Mouse (Mus musculus): ENCODE measurements around the gene Rab37. TPM values are rescaled to one million over a fixed set of nuclear protein-coding genes. Genes with fewer than 3 reads are reported as not detected.

Rab37 gene
- polyA plus RNA-seq, 1 experiment from 2014 or later = 1.4 TPM

DNA sequence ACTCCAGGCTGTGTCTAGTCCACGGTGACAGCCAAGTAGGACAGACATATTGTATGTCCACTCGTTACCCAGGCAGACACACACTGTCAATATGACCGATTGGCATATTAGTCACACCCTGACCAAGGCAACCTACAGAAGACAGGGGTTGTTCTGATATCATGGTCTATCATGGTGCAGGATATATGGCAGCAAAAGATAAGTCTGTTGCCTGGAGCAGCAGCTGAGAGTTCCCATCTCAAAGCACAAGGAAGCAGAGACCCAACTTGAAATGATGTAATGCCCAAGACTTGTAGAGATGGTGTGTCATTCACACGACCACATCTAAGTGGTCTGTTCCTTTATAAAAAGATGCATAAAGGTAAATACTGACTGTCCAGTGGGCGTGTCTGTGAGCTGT is 12.6 kb upstream of the Rab37 start:
- no peaks in the 10 kb centered on the region for H3K4me1 ChIP-seq (ENCODE audit: control insufficient read depth, insufficient read depth, low read length)
- no peaks in the 10 kb centered on the region for H3K9me3 ChIP-seq (replicated peaks; ENCODE audit: control insufficient read depth, low read length)
- H3K9ac ChIP-seq (replicated peaks; ENCODE audit: low read length) = no peak overlapping the region
- WGBS = 84% methylated on average over 5 of the region's 5 CpGs
- H3K27ac ChIP-seq (replicated peaks; ENCODE audit: low read depth, low read length) = no peak overlapping the region
- H3K27me3 ChIP-seq (ENCODE audit: control insufficient read depth, insufficient read depth, low read length) = no peaks in the 10 kb centered on the region
- DNase-seq (ENCODE audit: low spot score) (no peak), ATAC-seq (replicated peaks; ENCODE audit: insufficient number of reproducible peaks, low FRiP score, low TSS enrichment, low read depth) (no peak)
- no peak overlapping the region for H3K4me3 ChIP-seq (ENCODE audit: low read depth, low read length)
- H3K4me2 ChIP-seq (ENCODE audit: low read depth, low read length) = no peak overlapping the region
- no peaks in the 10 kb centered on the region for H3K36me3 ChIP-seq (replicated peaks; ENCODE audit: control insufficient read depth, insufficient read depth, low read depth, low read length)

GRCm38 (mm10) chr11:115080886-115081285 is 10.3 kb upstream of the Rab37 start:
- Histone ChIP-seq H3K9me3 (replicated peaks; ENCODE audit: control insufficient read depth, low read length) (no peaks in the 10 kb centered on the region), H3K4me1 (ENCODE audit: control insufficient read depth, insufficient read depth, low read length) (no peaks in the 10 kb centered on the region), H3K4me2 (ENCODE audit: low read depth, low read length) (no peak overlapping the region), H3K27me3 (ENCODE audit: control insufficient read depth, insufficient read depth, low read length) (peaks cover 4% of the 10 kb centered on the region; the same call in 1 of the 2 replicates), H3K9ac (replicated peaks; ENCODE audit: low read length) (no peak overlapping the region), H3K36me3 (replicated peaks; ENCODE audit: control insufficient read depth, insufficient read depth, low read depth, low read length) (no peaks in the 10 kb centered on the region), H3K27ac (replicated peaks; ENCODE audit: low read depth, low read length) (no peak overlapping the region), H3K4me3 (ENCODE audit: low read depth, low read length) (no peak overlapping the region)
- ATAC-seq (replicated peaks; ENCODE audit: insufficient number of reproducible peaks, low FRiP score, low TSS enrichment, low read depth) (no peak), DNase-seq (ENCODE audit: low spot score) (peak; percentile 80)
- WGBS = 35% methylated on average over 13 of the region's 13 CpGs

DNA sequence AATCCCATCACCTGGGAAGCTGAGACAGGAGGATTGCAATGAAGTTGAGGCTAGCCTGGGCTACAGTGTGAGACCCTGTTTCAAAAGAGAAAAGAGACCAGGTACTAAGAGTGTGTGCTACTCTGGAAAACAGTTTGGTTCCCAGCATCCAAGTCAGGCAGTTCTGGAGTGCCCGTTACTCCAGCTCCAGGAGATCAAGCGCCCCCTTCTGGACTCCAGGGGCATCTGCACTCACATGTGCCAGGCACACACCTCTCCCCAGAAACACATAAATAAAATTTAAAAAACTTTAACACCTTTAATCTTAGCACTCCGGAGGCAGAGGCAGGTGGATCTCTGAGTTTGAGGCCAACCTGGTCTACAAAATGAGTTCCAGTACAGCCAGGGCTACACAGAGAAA is 9.9 kb upstream of the Rab37 start:
- Histone ChIP-seq H3K4me1 (ENCODE audit: control insufficient read depth, insufficient read depth, low read length) (no peaks in the 10 kb centered on the region), H3K9ac (replicated peaks; ENCODE audit: low read length) (no peak overlapping the region), H3K4me3 (ENCODE audit: low read depth, low read length) (no peak overlapping the region), H3K27me3 (ENCODE audit: control insufficient read depth, insufficient read depth, low read length) (peaks cover 4% of the 10 kb centered on the region; the same call in 1 of the 2 replicates), H3K4me2 (ENCODE audit: low read depth, low read length) (no peak overlapping the region), H3K36me3 (replicated peaks; ENCODE audit: control insufficient read depth, insufficient read depth, low read depth, low read length) (no peaks in the 10 kb centered on the region), H3K9me3 (replicated peaks; ENCODE audit: control insufficient read depth, low read length) (no peaks in the 10 kb centered on the region), H3K27ac (replicated peaks; ENCODE audit: low read depth, low read length) (no peak overlapping the region)
- ATAC-seq (replicated peaks; ENCODE audit: insufficient number of reproducible peaks, low FRiP score, low TSS enrichment, low read depth) = no peak
- no peak for DNase-seq (ENCODE audit: low spot score)
- WGBS = 53% methylated on average over 3 of the region's 3 CpGs

DNA sequence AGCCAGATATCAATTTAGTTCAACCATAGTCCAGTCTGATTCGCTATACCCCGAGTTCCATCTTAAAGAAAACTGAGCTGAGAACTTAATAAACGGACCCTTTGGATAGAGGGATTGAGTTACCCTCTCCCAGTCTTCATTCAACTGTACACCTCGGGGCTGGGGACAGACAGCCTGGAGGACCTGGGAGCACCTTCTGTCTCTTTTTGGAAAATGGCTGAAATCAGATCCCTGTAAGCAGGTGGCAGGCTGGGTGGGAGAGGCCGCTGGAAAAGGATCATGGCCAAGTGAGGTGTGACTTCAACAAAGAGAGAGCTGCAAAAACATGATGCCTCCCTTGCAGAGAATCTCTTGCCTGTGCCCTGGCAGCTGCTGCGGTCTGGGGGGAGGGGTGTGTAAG is 9.0 kb upstream of the Rab37 start:
- Histone ChIP-seq H3K4me3 (ENCODE audit: low read depth, low read length) (no peak overlapping the region), H3K9me3 (replicated peaks; ENCODE audit: control insufficient read depth, low read length) (no peaks in the 10 kb centered on the region), H3K36me3 (replicated peaks; ENCODE audit: control insufficient read depth, insufficient read depth, low read depth, low read length) (no peaks in the 10 kb centered on the region), H3K27me3 (ENCODE audit: control insufficient read depth, insufficient read depth, low read length) (peaks cover 4% of the 10 kb centered on the region; the same call in 1 of the 2 replicates), H3K27ac (replicated peaks; ENCODE audit: low read depth, low read length) (no peak overlapping the region), H3K4me1 (ENCODE audit: control insufficient read depth, insufficient read depth, low read length) (no peaks in the 10 kb centered on the region), H3K4me2 (ENCODE audit: low read depth, low read length) (no peak overlapping the region), H3K9ac (replicated peaks; ENCODE audit: low read length) (no peak overlapping the region)
- ATAC-seq (replicated peaks; ENCODE audit: insufficient number of reproducible peaks, low FRiP score, low TSS enrichment, low read depth) = no peak
- 69% methylated on average over 6 of the region's 6 CpGs for WGBS
- DNase-seq (ENCODE audit: low spot score) = no peak

- H3K4me1 ChIP-seq (ENCODE audit: control insufficient read depth, insufficient read depth, low read length) = no peaks in the 10 kb centered on the region
- WGBS = 41% methylated on average over 18 of the region's 18 CpGs
- ATAC-seq (replicated peaks; ENCODE audit: insufficient number of reproducible peaks, low FRiP score, low TSS enrichment, low read depth) (0 out of 2 replicates have a peak, but pooled peaks have one; percentile 10), DNase-seq (ENCODE audit: low spot score) (peak; percentile 90)
- no peak overlapping the region for H3K9ac ChIP-seq (replicated peaks; ENCODE audit: low read length)
- H3K9me3 ChIP-seq (replicated peaks; ENCODE audit: control insufficient read depth, low read length) = no peaks in the 10 kb centered on the region
- H3K36me3 ChIP-seq (replicated peaks; ENCODE audit: control insufficient read depth, insufficient read depth, low read depth, low read length) = no peaks in the 10 kb centered on the region
- H3K4me3 ChIP-seq (ENCODE audit: low read depth, low read length) = no peak overlapping the region
- no peak overlapping the region for H3K27ac ChIP-seq (replicated peaks; ENCODE audit: low read depth, low read length)
- no peak overlapping the region for H3K4me2 ChIP-seq (ENCODE audit: low read depth, low read length)
- peaks cover 4% of the 10 kb centered on the region; the same call in 1 of the 2 replicates for H3K27me3 ChIP-seq (ENCODE audit: control insufficient read depth, insufficient read depth, low read length)
Observed at GRCm38 (mm10) chr11:115083376-115084139, 7.7 kb upstream of the Rab37 start.

GRCm38 (mm10) chr11:115084595-115084994 is 6.6 kb upstream of the Rab37 start:
- Histone ChIP-seq H3K4me3 (ENCODE audit: low read depth, low read length) (no peak overlapping the region), H3K4me2 (ENCODE audit: low read depth, low read length) (no peak overlapping the region), H3K9ac (replicated peaks; ENCODE audit: low read length) (no peak overlapping the region), H3K27ac (replicated peaks; ENCODE audit: low read depth, low read length) (no peak overlapping the region), H3K9me3 (replicated peaks; ENCODE audit: control insufficient read depth, low read length) (no peaks in the 10 kb centered on the region), H3K4me1 (ENCODE audit: control insufficient read depth, insufficient read depth, low read length) (no peaks in the 10 kb centered on the region), H3K36me3 (replicated peaks; ENCODE audit: control insufficient read depth, insufficient read depth, low read depth, low read length) (no peaks in the 10 kb centered on the region), H3K27me3 (ENCODE audit: control insufficient read depth, insufficient read depth, low read length) (peaks cover 4% of the 10 kb centered on the region; the same call in 1 of the 2 replicates)
- WGBS = 38% methylated on average over 12 of the region's 12 CpGs
- DNase-seq (ENCODE audit: low spot score) (no peak), ATAC-seq (replicated peaks; ENCODE audit: insufficient number of reproducible peaks, low FRiP score, low TSS enrichment, low read depth) (no peak)

DNA sequence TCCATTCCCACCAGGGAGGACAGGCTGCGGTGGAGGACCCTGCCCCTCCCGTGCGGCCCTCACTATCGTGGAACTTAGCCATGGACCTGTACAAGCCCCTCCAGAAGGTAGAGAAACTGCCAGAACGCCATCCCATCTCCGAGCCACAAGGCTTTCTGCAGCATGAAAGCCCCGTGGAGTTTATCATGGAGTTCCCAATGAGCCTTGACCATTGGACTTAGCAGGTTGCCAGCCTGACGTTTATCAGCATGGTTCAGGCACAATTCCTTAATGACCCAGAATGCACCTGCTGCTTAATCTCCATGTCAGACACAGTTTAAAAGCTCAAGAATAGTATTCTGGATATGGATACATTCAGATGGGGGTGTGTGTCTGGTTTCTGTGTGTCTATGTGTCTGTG is 6.2 kb upstream of the Rab37 start:
- Histone ChIP-seq H3K4me3 (ENCODE audit: low read depth, low read length) (no peak overlapping the region), H3K9me3 (replicated peaks; ENCODE audit: control insufficient read depth, low read length) (no peaks in the 10 kb centered on the region), H3K27ac (replicated peaks; ENCODE audit: low read depth, low read length) (no peak overlapping the region), H3K9ac (replicated peaks; ENCODE audit: low read length) (no peak overlapping the region), H3K27me3 (ENCODE audit: control insufficient read depth, insufficient read depth, low read length) (peaks cover 4% of the 10 kb centered on the region; the same call in 1 of the 2 replicates), H3K36me3 (replicated peaks; ENCODE audit: control insufficient read depth, insufficient read depth, low read depth, low read length) (no peaks in the 10 kb centered on the region), H3K4me1 (ENCODE audit: control insufficient read depth, insufficient read depth, low read length) (no peaks in the 10 kb centered on the region), H3K4me2 (ENCODE audit: low read depth, low read length) (no peak overlapping the region)
- 58% methylated on average over 8 of the region's 8 CpGs for WGBS
- ATAC-seq (replicated peaks; ENCODE audit: insufficient number of reproducible peaks, low FRiP score, low TSS enrichment, low read depth) (no peak), DNase-seq (ENCODE audit: low spot score) (no peak)

- no peak for DNase-seq (ENCODE audit: low spot score)
- 61% methylated on average over 7 of the region's 7 CpGs for WGBS
- H3K4me3 ChIP-seq (ENCODE audit: low read depth, low read length) = no peak overlapping the region
- no peak overlapping the region for H3K4me2 ChIP-seq (ENCODE audit: low read depth, low read length)
- no peaks in the 10 kb centered on the region for H3K36me3 ChIP-seq (replicated peaks; ENCODE audit: control insufficient read depth, insufficient read depth, low read depth, low read length)
- peaks cover 6% of the 10 kb centered on the region for H3K27me3 ChIP-seq (ENCODE audit: control insufficient read depth, insufficient read depth, low read length)
- no peak overlapping the region for H3K27ac ChIP-seq (replicated peaks; ENCODE audit: low read depth, low read length)
- no peaks in the 10 kb centered on the region for H3K4me1 ChIP-seq (ENCODE audit: control insufficient read depth, insufficient read depth, low read length)
- no peak overlapping the region for H3K9ac ChIP-seq (replicated peaks; ENCODE audit: low read length)
- no peaks in the 10 kb centered on the region for H3K9me3 ChIP-seq (replicated peaks; ENCODE audit: control insufficient read depth, low read length)
- no peak for ATAC-seq (replicated peaks; ENCODE audit: insufficient number of reproducible peaks, low FRiP score, low TSS enrichment, low read depth)
Observed at GRCm38 (mm10) chr11:115086213-115086612, 5.0 kb upstream of the Rab37 start.
